Comparison of ENCODE assay signal across 8 mouse cellular contexts in the genomic region with DNA sequence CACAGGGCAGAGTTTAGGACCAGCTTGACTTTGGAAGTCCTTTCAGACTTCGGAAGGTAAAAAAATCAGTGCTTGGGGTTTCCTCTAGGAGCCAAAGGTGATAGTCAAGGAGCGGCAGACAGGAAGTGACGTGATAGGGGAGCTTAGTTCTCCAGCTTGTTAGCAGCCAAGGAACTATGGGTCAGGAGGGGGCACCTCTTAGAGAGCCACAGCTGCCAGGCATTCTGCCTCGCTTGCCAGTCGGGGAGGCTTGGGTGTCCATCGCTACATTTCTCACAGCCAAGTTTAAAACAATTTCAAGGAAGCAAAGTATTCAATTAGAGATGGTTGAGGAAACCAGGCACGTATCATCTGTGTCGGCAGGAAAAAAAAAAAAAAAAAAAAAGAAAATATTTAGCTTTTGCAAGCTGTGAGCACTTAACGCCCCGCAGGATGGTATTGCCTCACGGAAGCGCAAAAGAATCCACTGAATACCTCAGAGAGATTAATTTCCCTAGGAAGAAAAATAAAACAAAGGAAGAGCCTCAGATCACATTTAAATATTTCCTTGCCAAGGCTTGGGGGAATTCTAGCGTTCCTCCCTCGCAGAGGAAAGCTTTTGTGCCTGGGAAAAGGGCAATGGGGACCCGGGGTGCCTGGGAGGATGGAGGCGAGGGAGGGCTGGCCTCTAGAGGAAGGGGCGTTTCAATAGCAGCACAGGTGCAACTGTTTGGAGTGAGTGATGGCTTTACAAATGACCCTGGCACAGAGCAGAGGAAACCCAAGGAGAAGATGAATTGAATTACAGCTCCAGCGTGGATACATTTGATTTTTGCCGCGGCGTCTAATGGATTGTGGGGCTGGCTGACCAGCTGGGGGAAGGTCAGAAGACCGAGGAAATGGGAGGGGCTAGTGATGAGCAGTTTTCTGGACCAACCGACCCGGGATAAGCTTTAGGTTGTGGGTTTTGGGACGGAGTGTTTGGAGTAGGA.
DNase-seq lines count a peak whose midpoint lies in the region; ATAC-seq and TF ChIP-seq lines count a peak whose summit lies in the region.

No protein-coding gene starts in this region.

- H3K4me2 ChIP-seq in intestine, postnatal 0 days (replicated peaks; ENCODE audit: low read depth), result peak overlapping the region; percentile 53
- peak overlapping the region; percentile 72 for H3K4me2 ChIP-seq in midbrain, embryonic 15.5 days

- peak; percentile 22 for DNase-seq in adrenal gland, postnatal 14 days
- no peak for DNase-seq in adrenal gland, adult 8-10 months
- peak; percentile 11 for DNase-seq in thymus, postnatal 14 days
- DNase-seq in thymus, postnatal 0 days (ENCODE audit: low spot score), result no peak
- no peak for DNase-seq in thymus, adult 18-20 months

- H3K36me3 ChIP-seq in intestine, postnatal 0 days (ENCODE audit: control insufficient read depth, insufficient read depth), result no peaks in the 10 kb centered on the region
- no peaks in the 10 kb centered on the region for H3K36me3 ChIP-seq in midbrain, embryonic 15.5 days (replicated peaks)

- 24% methylated on average over 25 of the region's 25 CpGs for WGBS in intestine, postnatal 0 days
- 11% methylated on average over 25 of the region's 25 CpGs for WGBS in midbrain, embryonic 15.5 days

- no peak overlapping the region for H3K4me3 ChIP-seq in intestine, postnatal 0 days (ENCODE audit: low read depth, low read length)
- H3K4me3 ChIP-seq in midbrain, embryonic 15.5 days, result peak overlapping the region; percentile 36

- H3K9ac ChIP-seq in intestine, postnatal 0 days (ENCODE audit: low read depth, low read length), result no peak overlapping the region
- peak overlapping the region; percentile 55 for H3K9ac ChIP-seq in midbrain, embryonic 15.5 days

- no peak for ATAC-seq in intestine, postnatal 0 days
- ATAC-seq in midbrain, embryonic 15.5 days (replicated peaks), result peak; percentile 65
- no peak for ATAC-seq in cerebellum, adult (ENCODE audit: insufficient number of reproducible peaks, low FRiP score, low TSS enrichment)

- H3K4me1 ChIP-seq in intestine, postnatal 0 days (replicated peaks; ENCODE audit: control insufficient read depth, insufficient read depth, low read length), result no peaks in the 10 kb centered on the region
- peaks cover 10% of the 10 kb centered on the region for H3K4me1 ChIP-seq in midbrain, embryonic 15.5 days

- no peak overlapping the region for H3K27ac ChIP-seq in intestine, postnatal 0 days (ENCODE audit: low read depth, low read length)
- H3K27ac ChIP-seq in midbrain, embryonic 15.5 days, result peak overlapping the region; percentile 44

- no peaks in the 10 kb centered on the region for H3K9me3 ChIP-seq in intestine, postnatal 0 days (ENCODE audit: control insufficient read depth)
- H3K9me3 ChIP-seq in midbrain, embryonic 15.5 days, result no peaks in the 10 kb centered on the region

- no peaks in the 10 kb centered on the region for H3K27me3 ChIP-seq in intestine, postnatal 0 days (replicated peaks; ENCODE audit: control insufficient read depth, insufficient read depth, low read length)
- H3K27me3 ChIP-seq in midbrain, embryonic 15.5 days (replicated peaks), result no peaks in the 10 kb centered on the region

- TF ChIP-seq CTCF in intestine, postnatal 0 days (IDR thresholded peaks at IDR 0.05; ENCODE audit: low read depth), result no peak

Comparison
In these comparisons a context has a peak if more than half of its experiments do, and no peak if none do; other contexts are left out.
1. DNase-seq: peak in adrenal gland, postnatal 14 days (single experiment) and thymus, postnatal 14 days (single experiment); none in adrenal gland, adult 8-10 months (single experiment), thymus, postnatal 0 days (single experiment) and thymus, adult 18-20 months (0 of 2).